Mouse (Mus musculus): ENCODE data around the gene Polg. TPM values are rescaled to one million over a fixed set of nuclear protein-coding genes. Genes with fewer than 3 reads are reported as not detected.

The Polg gene
- polyA plus RNA-seq, 1 experiment from 2014 or later: 53.3 TPM

- H3K9me3 ChIP-seq: no peaks in the 10 kb centered on the region
- WGBS: under 1% methylated on average over 70 of the region's 79 CpGs
- H3K9ac ChIP-seq (replicated peaks): no peak overlapping the region
- peaks cover 99% of the 10 kb centered on the region for H3K27me3 ChIP-seq
- no peak for ATAC-seq (ENCODE audit: insufficient number of reproducible peaks, insufficient read depth, low FRiP score, low TSS enrichment, low read depth)
- H3K36me3 ChIP-seq: no peaks in the 10 kb centered on the region
- no peak overlapping the region for H3K27ac ChIP-seq
- H3K4me1 ChIP-seq (replicated peaks): peaks cover 26% of the 10 kb centered on the region
- peak overlapping the region; percentile 30 for H3K4me3 ChIP-seq (replicated peaks)
- peak overlapping the region; percentile 44 for H3K4me2 ChIP-seq
Measured at GRCm38 (mm10) chr7:79508280-79509234, 42.4 kb upstream of the Polg start.

GRCm38 (mm10) chr7:79507756-79508155, 41.6 kb upstream of the Polg start:
- Histone ChIP-seq H3K4me3 (replicated peaks) (no peak overlapping the region), H3K4me2 (no peak overlapping the region), H3K4me1 (replicated peaks) (peaks cover 26% of the 10 kb centered on the region)

GRCm38 (mm10) chr7:79507101-79507705, 41.0 kb upstream of the Polg start:
- Histone ChIP-seq H3K4me1 (replicated peaks) (peaks cover 26% of the 10 kb centered on the region), H3K4me2 (no peak overlapping the region), H3K27ac (no peak overlapping the region), H3K9ac (replicated peaks) (no peak overlapping the region), H3K36me3 (no peaks in the 10 kb centered on the region), H3K9me3 (no peaks in the 10 kb centered on the region), H3K4me3 (replicated peaks) (no peak overlapping the region), H3K27me3 (peaks cover 99% of the 10 kb centered on the region)
- no peak for ATAC-seq (ENCODE audit: insufficient number of reproducible peaks, insufficient read depth, low FRiP score, low TSS enrichment, low read depth)
- under 1% methylated on average over 11 of the region's 11 CpGs for WGBS

More at GRCm38 (mm10) chr7:79507756-79508155, 41.6 kb upstream of the Polg start:
- 6% methylated on average over 1 of the region's 1 CpGs for WGBS
- no peak for ATAC-seq (ENCODE audit: insufficient number of reproducible peaks, insufficient read depth, low FRiP score, low TSS enrichment, low read depth)
- Histone ChIP-seq H3K27ac (no peak overlapping the region), H3K9ac (replicated peaks) (no peak overlapping the region), H3K36me3 (no peaks in the 10 kb centered on the region), H3K9me3 (no peaks in the 10 kb centered on the region), H3K27me3 (peaks cover 99% of the 10 kb centered on the region)

- H3K4me2 ChIP-seq: no peak overlapping the region
- no peaks in the 10 kb centered on the region for H3K9me3 ChIP-seq
- H3K4me1 ChIP-seq (replicated peaks): peaks cover 26% of the 10 kb centered on the region
- H3K27me3 ChIP-seq: peaks cover 99% of the 10 kb centered on the region
- no peak overlapping the region for H3K27ac ChIP-seq
- ATAC-seq (ENCODE audit: insufficient number of reproducible peaks, insufficient read depth, low FRiP score, low TSS enrichment, low read depth): no peak
- no peaks in the 10 kb centered on the region for H3K36me3 ChIP-seq
- no peak overlapping the region for H3K4me3 ChIP-seq (replicated peaks)
- no peak overlapping the region for H3K9ac ChIP-seq (replicated peaks)
- WGBS: 3% methylated on average over 6 of the region's 6 CpGs
Measured at GRCm38 (mm10) chr7:79506531-79507090, 40.4 kb upstream of the Polg start.

GRCm38 (mm10) chr7:79505876-79506530, 39.8 kb upstream of the Polg start:
- 2% methylated on average over 28 of the region's 28 CpGs for WGBS

GRCm38 (mm10) chr7:79505376-79505775, 39.2 kb upstream of the Polg start:
- under 1% methylated on average over 22 of the region's 22 CpGs for WGBS

More at GRCm38 (mm10) chr7:79505876-79506530, 39.8 kb upstream of the Polg start:
- peaks cover 26% of the 10 kb centered on the region for H3K4me1 ChIP-seq (replicated peaks)
- H3K4me2 ChIP-seq: peak overlapping the region; percentile 67
- ATAC-seq (ENCODE audit: insufficient number of reproducible peaks, insufficient read depth, low FRiP score, low TSS enrichment, low read depth): no peak
- H3K27ac ChIP-seq: no peak overlapping the region
- H3K27me3 ChIP-seq: peaks cover 99% of the 10 kb centered on the region
- H3K4me3 ChIP-seq (replicated peaks): peak overlapping the region; percentile 47
- H3K36me3 ChIP-seq: no peaks in the 10 kb centered on the region
- H3K9ac ChIP-seq (replicated peaks): no peak overlapping the region
- no peaks in the 10 kb centered on the region for H3K9me3 ChIP-seq

GRCm38 (mm10) chr7:79504723-79505122, 38.6 kb upstream of the Polg start:
- Histone ChIP-seq H3K4me2 (peak overlapping the region; percentile 67), H3K9me3 (no peaks in the 10 kb centered on the region), H3K27me3 (peaks cover 100% of the 10 kb centered on the region), H3K36me3 (no peaks in the 10 kb centered on the region), H3K4me1 (replicated peaks) (peaks cover 31% of the 10 kb centered on the region), H3K27ac (no peak overlapping the region), H3K9ac (replicated peaks) (peak overlapping the region; percentile 50), H3K4me3 (replicated peaks) (peak overlapping the region; percentile 47)
- WGBS: under 1% methylated on average over 42 of the region's 42 CpGs
- ATAC-seq (ENCODE audit: insufficient number of reproducible peaks, insufficient read depth, low FRiP score, low TSS enrichment, low read depth): peak; percentile 72; the same call in 1 of the 2 replicates

More at GRCm38 (mm10) chr7:79505376-79505775, 39.2 kb upstream of the Polg start:
- no peak for ATAC-seq (ENCODE audit: insufficient number of reproducible peaks, insufficient read depth, low FRiP score, low TSS enrichment, low read depth)
- Histone ChIP-seq H3K36me3 (no peaks in the 10 kb centered on the region), H3K27me3 (peaks cover 99% of the 10 kb centered on the region), H3K4me3 (replicated peaks) (peak overlapping the region; percentile 47), H3K27ac (no peak overlapping the region), H3K4me2 (peak overlapping the region; percentile 67), H3K9me3 (no peaks in the 10 kb centered on the region), H3K9ac (replicated peaks) (no peak overlapping the region), H3K4me1 (replicated peaks) (peaks cover 26% of the 10 kb centered on the region)

GRCm38 (mm10) chr7:79503656-79504250, 37.6 kb upstream of the Polg start:
- Histone ChIP-seq H3K4me3 (replicated peaks) (no peak overlapping the region), H3K36me3 (no peaks in the 10 kb centered on the region)
- WGBS: 3% methylated on average over 5 of the region's 5 CpGs

GRCm38 (mm10) chr7:79503103-79503455, 36.9 kb upstream of the Polg start:
- Histone ChIP-seq H3K27ac (no peak overlapping the region), H3K36me3 (no peaks in the 10 kb centered on the region)

More at GRCm38 (mm10) chr7:79503656-79504250, 37.6 kb upstream of the Polg start:
- H3K27me3 ChIP-seq: peaks cover 100% of the 10 kb centered on the region
- H3K9ac ChIP-seq (replicated peaks): no peak overlapping the region
- ATAC-seq (ENCODE audit: insufficient number of reproducible peaks, insufficient read depth, low FRiP score, low TSS enrichment, low read depth): no peak
- H3K4me2 ChIP-seq: no peak overlapping the region
- no peak overlapping the region for H3K27ac ChIP-seq
- H3K4me1 ChIP-seq (replicated peaks): peaks cover 30% of the 10 kb centered on the region
- no peaks in the 10 kb centered on the region for H3K9me3 ChIP-seq

GRCm38 (mm10) chr7:79502152-79503102, 36.3 kb upstream of the Polg start:
- WGBS: 6% methylated on average over 10 of the region's 10 CpGs
- ATAC-seq (ENCODE audit: insufficient number of reproducible peaks, insufficient read depth, low FRiP score, low TSS enrichment, low read depth): no peak
- peaks cover 31% of the 10 kb centered on the region for H3K4me1 ChIP-seq (replicated peaks)
- H3K4me2 ChIP-seq: no peak overlapping the region
- peaks cover 100% of the 10 kb centered on the region for H3K27me3 ChIP-seq
- no peaks in the 10 kb centered on the region for H3K9me3 ChIP-seq
- no peak overlapping the region for H3K27ac ChIP-seq
- H3K9ac ChIP-seq (replicated peaks): no peak overlapping the region
- H3K36me3 ChIP-seq: no peaks in the 10 kb centered on the region
- no peak overlapping the region for H3K4me3 ChIP-seq (replicated peaks)

More at GRCm38 (mm10) chr7:79503103-79503455, 36.9 kb upstream of the Polg start:
- H3K4me3 ChIP-seq (replicated peaks): no peak overlapping the region
- H3K9ac ChIP-seq (replicated peaks): no peak overlapping the region
- H3K4me2 ChIP-seq: no peak overlapping the region
- ATAC-seq (ENCODE audit: insufficient number of reproducible peaks, insufficient read depth, low FRiP score, low TSS enrichment, low read depth): no peak
- 9% methylated on average over 6 of the region's 6 CpGs for WGBS
- peaks cover 25% of the 10 kb centered on the region for H3K4me1 ChIP-seq (replicated peaks)
- H3K27me3 ChIP-seq: peaks cover 100% of the 10 kb centered on the region
- H3K9me3 ChIP-seq: no peaks in the 10 kb centered on the region

Measured in limb, embryonic 12.5 days (tissue).